Mouse (Mus musculus) intestine, postnatal 0 days (tissue): ENCODE measurements around the gene Fxyd3. TPM values are rescaled to one million over a fixed set of nuclear protein-coding genes. Genes with fewer than 3 reads are reported as not detected.

Experiments used
- ATAC-seq: fragments of 200-750 bp; cut with Nextera tagmentation; 2 replicates; pipeline ENCODE4 v1.8.0; 2017; ENCODE audit warnings: mild to moderate bottlenecking, moderate TSS enrichment, moderate library complexity
- H3K27ac ChIP-seq: fragments of 300-500 bp; sonication (generic); 2 replicates; pipeline ENCODE4 v1.5.1; 2014; ENCODE audit warnings: mild to moderate bottlenecking, low read depth, low read length, moderate library complexity
- H3K27me3 ChIP-seq: fragments of 300-500 bp; sonication (generic); replicated peaks from 2 replicates; pipeline ENCODE4 v1.6.1; 2014; ENCODE audit warnings: low read length, mixed read lengths; ENCODE audit not compliant: control insufficient read depth, insufficient read depth
- H3K36me3 ChIP-seq: fragments of 300-500 bp; sonication (generic); 2 replicates; pipeline ENCODE4 v1.6.1; 2014; ENCODE audit warnings: mild to moderate bottlenecking, moderate library complexity; ENCODE audit not compliant: control insufficient read depth, insufficient read depth
- H3K4me1 ChIP-seq: fragments of 300-500 bp; sonication (generic); replicated peaks from 2 replicates; pipeline ENCODE4 v1.6.1; 2014; ENCODE audit warnings: antibody characterized with exemption, low read length, mixed read lengths; ENCODE audit not compliant: control insufficient read depth, insufficient read depth
- H3K4me2 ChIP-seq: fragments of 300-500 bp; sonication (generic); replicated peaks from 2 replicates; pipeline ENCODE4 v1.6.1; 2014; ENCODE audit warnings: low read depth, mild to moderate bottlenecking, moderate library complexity
- H3K4me3 ChIP-seq: fragments of 300-500 bp; sonication (generic); 2 replicates; pipeline ENCODE4 v1.5.1; 2014; ENCODE audit warnings: low read depth, low read length
- H3K9ac ChIP-seq: fragments of 300-500 bp; sonication (generic); 2 replicates; pipeline ENCODE4 v1.6.1; 2014; ENCODE audit warnings: mild to moderate bottlenecking, low read depth, low read length
- H3K9me3 ChIP-seq: fragments of 300-500 bp; sonication (generic); 2 replicates; pipeline ENCODE4 v1.6.1; 2016; ENCODE audit warnings: mixed run types; ENCODE audit not compliant: control insufficient read depth
- CTCF ChIP-seq: sonication (generic); IDR thresholded peaks from 2 replicates; pipeline ENCODE4 v1.5.1; 2016; ENCODE audit warnings: low read depth, mild to moderate bottlenecking, control low read depth, antibody characterized with exemption, moderate library complexity
- WGBS: fragments of 180-500 bp; shearing (Covaris S2); extraction: QIAGEN DNeasy Blood & Tissue Kit; methylation state at CpG from one replicate; pipeline ENCODE4 v1.1.7; 2014; 5-methylcytosine and 5-hydroxymethylcytosine counted together
- polyA plus RNA-seq: library from polyadenylated mRNA; unstranded; fragments of >200 nt; fragmentation: Nextera tagmentation; extraction: Ambion mirVana; gene quantifications from 2 replicates; pipeline ENCODE4 v1.2.1, GENCODE M21; 2015

The Fxyd3 gene
- polyA plus RNA-seq, 1 experiment from 2014 or later: 48.0 TPM

DNA sequence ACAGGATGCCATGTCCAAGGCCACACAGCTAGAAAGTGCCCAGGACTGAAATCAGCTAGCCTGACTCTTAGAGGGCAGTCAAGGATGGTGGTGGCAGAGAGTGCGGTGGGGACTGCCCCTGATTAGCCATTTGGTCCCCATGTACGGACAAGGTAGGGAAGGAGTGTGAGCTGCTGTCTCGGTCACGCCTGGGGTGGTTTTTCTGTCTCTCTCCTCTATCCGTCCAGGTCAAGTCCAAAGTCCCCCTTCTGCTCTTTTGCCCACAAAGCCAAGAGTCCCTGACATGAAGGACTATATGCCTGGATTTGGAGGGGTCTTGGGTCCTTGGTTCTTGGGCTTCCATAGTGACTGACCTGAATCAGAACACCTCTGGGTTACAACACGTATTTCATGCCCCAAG, 37.3 kb upstream of the Fxyd3 start:
- H3K9ac ChIP-seq: no peak overlapping the region
- no peak for TF ChIP-seq CTCF
- WGBS: 65% methylated on average over 6 of the region's 6 CpGs
- H3K27me3 ChIP-seq: no peaks in the 10 kb centered on the region
- no peaks in the 10 kb centered on the region for H3K9me3 ChIP-seq
- no peaks in the 10 kb centered on the region for H3K36me3 ChIP-seq
- 0 out of 2 replicates have a peak, but pooled peaks cover 7% of the 10 kb centered on the region for H3K4me1 ChIP-seq
- H3K4me2 ChIP-seq: peak overlapping the region; percentile 71
- H3K27ac ChIP-seq: no peak overlapping the region
- no peak for ATAC-seq
- H3K4me3 ChIP-seq: no peak overlapping the region

DNA sequence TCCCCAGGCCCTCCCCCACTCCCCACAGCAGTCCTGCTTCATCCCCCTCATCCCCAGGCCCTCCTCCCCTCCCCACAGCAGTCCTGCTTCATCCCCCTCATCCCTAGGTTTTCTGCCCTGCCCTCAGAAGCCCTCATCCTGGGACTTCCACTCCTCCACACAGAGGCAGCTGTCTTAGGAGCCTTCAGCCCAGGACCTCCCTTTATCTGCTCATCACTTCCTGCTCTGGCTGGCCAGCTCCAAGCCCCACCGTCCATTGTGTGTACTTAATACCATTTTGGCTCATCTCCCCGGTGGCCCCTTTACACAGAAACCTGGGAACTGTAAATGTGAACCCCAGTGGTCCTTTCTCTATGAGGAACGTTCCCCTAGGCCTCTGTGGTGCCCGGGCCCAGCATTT, 35.5 kb upstream of the Fxyd3 start:
- Histone ChIP-seq H3K9ac (no peak overlapping the region), H3K4me3 (no peak overlapping the region), H3K36me3 (no peaks in the 10 kb centered on the region), H3K27me3 (no peaks in the 10 kb centered on the region), H3K27ac (no peak overlapping the region), H3K4me2 (no peak overlapping the region), H3K9me3 (no peaks in the 10 kb centered on the region), H3K4me1 (0 out of 2 replicates have a peak, but pooled peaks cover 7% of the 10 kb centered on the region)
- no peak for ATAC-seq
- TF ChIP-seq CTCF: no peak
- 41% methylated on average over 4 of the region's 4 CpGs for WGBS

DNA sequence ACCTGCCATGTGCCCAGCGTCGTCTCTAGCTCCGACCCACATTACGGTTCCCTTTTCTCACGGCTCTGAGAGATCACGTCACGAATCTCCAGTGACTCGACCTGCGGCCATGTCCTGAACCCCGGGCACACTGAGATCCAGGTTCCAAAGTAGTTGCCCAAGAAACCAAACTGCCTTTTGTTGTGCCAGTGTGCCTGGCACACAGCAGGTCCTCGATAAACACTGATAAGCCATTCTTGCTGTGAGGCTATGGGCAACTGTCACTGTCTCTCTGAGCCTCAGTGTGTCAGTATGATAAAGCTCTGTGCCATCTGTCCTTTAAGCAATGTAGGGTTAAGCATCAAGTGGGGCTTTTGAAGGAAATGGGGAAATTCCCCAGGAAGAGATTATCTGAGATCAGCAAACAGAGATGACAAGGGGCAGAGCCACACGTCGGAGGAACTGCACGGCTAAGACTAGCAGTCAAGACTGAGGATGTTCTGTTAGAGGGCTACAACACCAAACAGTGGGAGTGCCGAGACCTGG, 34.4 kb upstream of the Fxyd3 start:
- H3K4me1 ChIP-seq: 0 out of 2 replicates have a peak, but pooled peaks cover 6% of the 10 kb centered on the region
- no peak overlapping the region for H3K4me2 ChIP-seq
- 73% methylated on average over 15 of the region's 15 CpGs for WGBS
- ATAC-seq: no peak
- no peaks in the 10 kb centered on the region for H3K9me3 ChIP-seq
- no peaks in the 10 kb centered on the region for H3K36me3 ChIP-seq
- no peak for TF ChIP-seq CTCF
- no peaks in the 10 kb centered on the region for H3K27me3 ChIP-seq
- no peak overlapping the region for H3K9ac ChIP-seq
- no peak overlapping the region for H3K27ac ChIP-seq
- H3K4me3 ChIP-seq: no peak overlapping the region

DNA sequence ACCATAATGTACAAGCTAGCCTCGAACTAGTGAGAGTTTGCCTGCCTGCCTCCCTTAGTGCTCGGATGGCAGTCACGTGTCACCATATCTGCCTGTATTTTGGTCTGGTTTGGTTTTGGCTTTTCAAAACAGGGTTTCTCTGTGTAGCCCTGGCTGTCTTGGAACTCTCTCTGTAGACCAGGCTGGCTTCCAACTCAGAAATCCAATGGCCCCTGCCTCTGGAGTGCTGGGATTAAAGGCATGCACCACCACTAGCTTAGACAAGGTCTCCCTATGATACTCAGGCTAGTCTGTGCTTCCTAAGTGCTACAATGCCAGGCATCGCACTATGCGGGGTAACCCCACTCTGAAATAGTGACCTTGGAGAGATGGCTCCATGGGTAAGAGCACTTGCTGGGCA, 33.3 kb upstream of the Fxyd3 start:
- H3K9ac ChIP-seq: no peak overlapping the region

DNA sequence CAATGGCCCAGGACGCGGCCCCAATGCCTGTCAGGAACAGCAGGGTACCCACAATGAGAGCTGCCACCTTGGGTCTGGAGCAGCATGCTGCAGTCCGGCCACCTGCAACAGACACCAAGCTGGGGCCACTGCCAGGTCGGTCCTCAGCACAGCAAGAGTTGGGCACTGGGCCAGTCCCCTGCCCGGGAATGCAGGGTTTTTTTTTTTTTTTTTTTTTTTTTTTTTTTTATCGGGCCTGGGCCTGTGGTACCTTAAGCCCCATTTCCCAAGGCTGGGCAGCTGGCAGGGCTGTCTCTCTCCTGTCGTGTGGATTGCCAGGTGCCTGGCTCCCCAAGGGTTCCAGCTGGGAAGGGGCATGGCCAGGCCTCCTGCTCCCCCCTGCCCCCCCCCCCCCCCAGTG, 32.6 kb upstream of the Fxyd3 start:
- no peak for TF ChIP-seq CTCF
- Histone ChIP-seq H3K36me3 (no peaks in the 10 kb centered on the region), H3K27ac (no peak overlapping the region), H3K4me2 (no peak overlapping the region), H3K4me1 (no peaks in the 10 kb centered on the region), H3K4me3 (no peak overlapping the region), H3K9me3 (no peaks in the 10 kb centered on the region), H3K9ac (no peak overlapping the region), H3K27me3 (no peaks in the 10 kb centered on the region)
- no peak for ATAC-seq
- 46% methylated on average over 7 of the region's 7 CpGs for WGBS

More for the DNA sequence above, 33.3 kb upstream of the Fxyd3 start:
- Histone ChIP-seq H3K9me3 (no peaks in the 10 kb centered on the region), H3K4me3 (no peak overlapping the region), H3K27ac (no peak overlapping the region), H3K4me2 (no peak overlapping the region), H3K4me1 (no peaks in the 10 kb centered on the region), H3K27me3 (no peaks in the 10 kb centered on the region), H3K36me3 (no peaks in the 10 kb centered on the region)
- no peak for ATAC-seq
- WGBS: 90% methylated on average over 5 of the region's 5 CpGs
- no peak for TF ChIP-seq CTCF

DNA sequence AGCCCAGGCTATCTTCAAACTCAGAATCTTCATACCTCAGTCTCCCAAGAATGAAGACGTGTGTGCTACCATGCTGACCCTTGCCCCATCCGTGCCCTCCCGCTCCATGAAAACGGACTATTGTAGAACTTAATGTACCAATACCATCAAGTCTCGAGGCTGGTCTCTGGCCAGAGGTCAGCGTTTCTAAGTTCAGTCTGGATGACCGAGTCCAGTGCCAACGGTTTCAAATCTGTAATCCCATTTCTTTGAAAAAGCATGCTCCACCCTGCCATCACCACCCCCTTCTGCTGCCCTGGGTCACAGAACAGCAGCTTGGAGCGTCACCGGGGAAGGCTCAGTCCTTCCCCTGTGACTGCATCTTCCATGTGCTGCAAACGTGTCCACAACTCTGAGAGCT, 31.3 kb upstream of the Fxyd3 start:
- no peaks in the 10 kb centered on the region for H3K27me3 ChIP-seq
- no peak overlapping the region for H3K4me3 ChIP-seq
- H3K9ac ChIP-seq: no peak overlapping the region
- WGBS: 86% methylated on average over 11 of the region's 11 CpGs
- no peak overlapping the region for H3K27ac ChIP-seq
- no peaks in the 10 kb centered on the region for H3K4me1 ChIP-seq
- no peaks in the 10 kb centered on the region for H3K9me3 ChIP-seq
- H3K4me2 ChIP-seq: no peak overlapping the region
- ATAC-seq: no peak
- H3K36me3 ChIP-seq: no peaks in the 10 kb centered on the region
- TF ChIP-seq CTCF: no peak

DNA sequence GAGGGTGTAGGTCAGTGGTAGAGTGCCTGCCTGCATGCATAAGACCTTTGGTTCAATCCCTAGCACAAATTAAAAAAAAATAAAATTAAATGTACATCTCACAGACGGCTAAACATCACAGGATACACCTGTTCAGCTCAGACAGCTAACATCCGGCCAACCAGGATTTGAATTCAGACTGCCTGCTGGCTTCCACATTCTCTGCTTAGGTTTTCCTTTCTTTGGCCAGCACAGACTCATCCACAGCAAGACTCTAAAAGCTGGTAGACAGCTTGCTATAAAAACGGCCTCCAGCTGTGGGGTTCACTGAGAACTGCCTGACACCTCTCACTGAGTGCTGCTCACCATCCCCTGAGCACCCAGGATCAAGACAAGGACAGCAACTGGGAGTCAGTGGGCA, 29.7 kb upstream of the Fxyd3 start:
- TF ChIP-seq CTCF: no peak
- no peaks in the 10 kb centered on the region for H3K27me3 ChIP-seq
- H3K9me3 ChIP-seq: no peaks in the 10 kb centered on the region
- no peak overlapping the region for H3K4me2 ChIP-seq
- H3K36me3 ChIP-seq: no peaks in the 10 kb centered on the region
- H3K27ac ChIP-seq: no peak overlapping the region
- H3K4me1 ChIP-seq: no peaks in the 10 kb centered on the region
- no peak for ATAC-seq
- H3K4me3 ChIP-seq: no peak overlapping the region
- no peak overlapping the region for H3K9ac ChIP-seq
- WGBS: 67% methylated on average over 3 of the region's 3 CpGs
